Mouse (Mus musculus): ENCODE measurements around the gene Kif1b.

- TF ChIP-seq POLR2A (IDR thresholded peaks at IDR 0.05; ENCODE audit: borderline replicate concordance, extremely low read depth, insufficient read depth, insufficient read length, poor library complexity, severe bottlenecking), result no peak
- TF ChIP-seq CTCF (IDR thresholded peaks at IDR 0.05; ENCODE audit: borderline replicate concordance, extremely low read depth, insufficient read depth, insufficient read length), result no peak
Measured at GRCm38 (mm10) chr4:149283018-149283417, 24.5 kb downstream of the Kif1b start.

Data from brain, embryonic 14.5 days (tissue).